Mouse (Mus musculus) cerebellum, adult 8-10 months (tissue): Measurements from ENCODE around the gene Uspl1.

ENCODE experiments used
- DNase-seq: peaks from one replicate; pipeline ENCODE4 v3.0.0; 2022

Gene Uspl1

GRCm38 (mm10) chr5:149261866-149262265, 77.7 kb downstream of the Uspl1 start:
- no peak for DNase-seq

- no peak for DNase-seq
Observed at GRCm38 (mm10) chr5:149264405-149264804, 80.3 kb downstream of the Uspl1 start, which contains the start of gene Alox5ap. Gene Alox5ap, plus strand, starts transcription at chr5:149264767.

GRCm38 (mm10) chr5:149264878-149265279, 80.7 kb downstream of the Uspl1 start:
- DNase-seq = no peak
